Mouse (Mus musculus) midbrain, embryonic 10.5 days (tissue): ENCODE measurements at regions not wholly inside any gene's neighbourhood (a gene's known extent, or its start where the extent isn't known, plus 50 kb on each side); places are given as distances from the start of the nearest gene placed in this dataset.
"Not testable (repeated sequence)": the region's sequence is repeated elsewhere in the genome, so short reads cannot be mapped to it uniquely, and the experiment has no call there.

Experiments
- DNase-seq: peaks from one replicate; pipeline ENCODE4 v3.0.0-alpha.2; 2017; ENCODE audit warnings: low spot score
- H3K27ac ChIP-seq: fragments of 300-500 bp; sonication (generic); replicated peaks from 2 replicates; pipeline ENCODE4 v1.5.1; 2016; ENCODE audit warnings: mild to moderate bottlenecking
- H3K27me3 ChIP-seq: fragments of 300-500 bp; sonication (generic); 2 replicates; pipeline ENCODE4 v1.6.1; 2016; ENCODE audit warnings: low read depth, mild to moderate bottlenecking; ENCODE audit not compliant: poor library complexity, severe bottlenecking
- H3K36me3 ChIP-seq: fragments of 300-500 bp; sonication (generic); 2 replicates; pipeline ENCODE4 v1.6.1; 2016; ENCODE audit warnings: mild to moderate bottlenecking, moderate library complexity
- H3K4me1 ChIP-seq: fragments of 300-500 bp; sonication (generic); 2 replicates; pipeline ENCODE4 v1.6.1; 2016
- H3K4me3 ChIP-seq: fragments of 300-500 bp; sonication (generic); 2 replicates; pipeline ENCODE4 v1.5.1; 2016; ENCODE audit warnings: mild to moderate bottlenecking, moderate library complexity
- H3K9me3 ChIP-seq: fragments of 300-500 bp; sonication (generic); replicated peaks from 2 replicates; pipeline ENCODE4 v1.6.1; 2016; ENCODE audit warnings: mild to moderate bottlenecking
- WGBS: fragments of 180-500 bp; shearing (Covaris S2); methylation state at CpG from one replicate; pipeline ENCODE4 v1.1.7; 2016; 5-methylcytosine and 5-hydroxymethylcytosine counted together

DNA sequence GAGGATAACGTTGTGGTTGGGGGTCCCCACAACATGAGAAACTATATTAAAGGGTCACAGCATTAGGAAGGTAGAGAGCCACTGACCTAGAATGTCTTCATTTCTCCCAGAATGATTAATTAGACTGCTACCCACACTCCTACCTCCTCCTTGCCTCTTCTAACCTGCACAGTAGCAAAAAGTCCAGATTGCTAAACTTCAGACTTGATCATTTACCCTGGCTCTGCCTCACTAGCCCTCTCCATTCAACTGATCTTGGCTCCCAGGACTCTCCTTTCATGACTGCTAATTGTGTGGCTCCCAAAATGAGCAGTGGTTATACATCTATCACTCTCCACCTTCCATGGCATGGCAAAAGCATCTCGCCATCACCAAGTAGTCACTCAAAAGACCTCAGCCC, 88.1 kb downstream of the Hs1bp3 start:
- no peaks in the 10 kb centered on the region for H3K36me3 ChIP-seq
- no peak overlapping the region for H3K4me3 ChIP-seq
- no peak for DNase-seq
- H3K27ac ChIP-seq: peak overlapping the region; percentile 68
- no peaks in the 10 kb centered on the region for H3K27me3 ChIP-seq
- no peaks in the 10 kb centered on the region; the same call in 1 of the 2 replicates for H3K9me3 ChIP-seq
- 88% methylated on average over 2 of the region's 2 CpGs for WGBS
- H3K4me1 ChIP-seq: peaks cover 20% of the 10 kb centered on the region

DNA sequence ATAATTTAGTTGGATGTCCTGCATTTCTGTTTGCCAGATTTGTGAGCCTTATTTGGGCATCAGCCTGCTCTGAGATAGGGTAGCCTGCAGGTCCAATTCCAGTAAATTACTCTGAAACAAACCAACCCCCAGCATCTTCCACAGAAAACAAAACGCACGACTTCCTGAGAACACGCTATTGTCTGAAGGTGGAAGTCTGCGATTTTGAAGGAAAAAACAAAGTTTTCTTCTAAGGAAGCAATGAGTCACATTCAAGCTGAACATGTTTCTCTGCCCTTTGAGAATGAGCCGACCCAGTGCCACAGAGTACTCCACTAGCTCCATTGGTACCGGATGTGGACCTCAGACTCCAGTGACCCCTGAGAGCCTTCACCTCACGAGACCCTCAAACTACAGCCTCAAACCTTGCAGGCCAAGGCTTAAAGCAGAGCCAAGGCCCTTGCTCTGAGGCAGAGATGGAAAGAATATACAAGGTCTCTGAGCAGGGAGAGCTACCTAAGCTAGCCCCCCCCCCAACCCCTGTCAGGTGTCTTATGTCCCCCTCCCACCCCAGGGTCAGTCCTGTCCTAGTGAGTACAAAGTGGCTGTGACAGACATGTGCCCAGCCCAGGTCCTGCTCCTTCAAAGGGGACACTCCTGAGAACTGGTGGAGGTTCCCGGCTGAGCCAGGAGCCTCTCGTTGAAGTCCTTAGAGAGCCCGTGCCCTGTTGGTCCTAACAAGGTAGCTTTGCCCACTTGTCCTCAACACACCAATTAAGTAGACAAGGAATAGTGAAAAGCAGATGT, 87.3 kb downstream of the Hs1bp3 start:
- H3K4me1 ChIP-seq: peaks cover 20% of the 10 kb centered on the region
- no peaks in the 10 kb centered on the region for H3K27me3 ChIP-seq
- no peaks in the 10 kb centered on the region for H3K36me3 ChIP-seq
- 92% methylated on average over 10 of the region's 10 CpGs for WGBS
- H3K27ac ChIP-seq: no peak overlapping the region
- H3K4me3 ChIP-seq: no peak overlapping the region
- no peak for DNase-seq
- no peaks in the 10 kb centered on the region; the same call in 1 of the 2 replicates for H3K9me3 ChIP-seq

DNA sequence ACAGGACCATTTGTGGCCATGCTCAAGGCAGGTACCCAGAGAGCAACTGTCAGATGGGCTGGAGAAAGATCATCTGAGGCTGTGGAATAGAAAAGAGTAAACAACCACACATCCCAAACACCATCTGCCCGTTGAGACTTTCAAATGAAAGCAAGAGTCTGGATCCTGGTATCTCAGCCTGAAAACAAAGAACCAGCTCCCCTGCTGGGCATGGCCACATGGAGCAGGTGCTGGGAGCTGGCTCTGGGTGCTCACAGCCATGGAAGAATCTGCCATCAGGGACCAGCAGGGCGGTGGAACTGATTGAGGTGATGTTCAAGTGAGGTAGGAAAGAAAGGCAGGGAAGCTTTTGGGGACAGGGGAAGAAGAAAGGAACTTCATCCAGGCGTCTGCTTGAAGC, 85.6 kb downstream of the Hs1bp3 start:
- no peaks in the 10 kb centered on the region for H3K27me3 ChIP-seq
- H3K27ac ChIP-seq: peak overlapping the region; percentile 65
- peaks cover 23% of the 10 kb centered on the region for H3K4me1 ChIP-seq
- 76% methylated on average over 3 of the region's 3 CpGs for WGBS
- no peak overlapping the region for H3K4me3 ChIP-seq
- no peaks in the 10 kb centered on the region; the same call in 1 of the 2 replicates for H3K9me3 ChIP-seq
- DNase-seq: no peak
- H3K36me3 ChIP-seq: no peaks in the 10 kb centered on the region

DNA sequence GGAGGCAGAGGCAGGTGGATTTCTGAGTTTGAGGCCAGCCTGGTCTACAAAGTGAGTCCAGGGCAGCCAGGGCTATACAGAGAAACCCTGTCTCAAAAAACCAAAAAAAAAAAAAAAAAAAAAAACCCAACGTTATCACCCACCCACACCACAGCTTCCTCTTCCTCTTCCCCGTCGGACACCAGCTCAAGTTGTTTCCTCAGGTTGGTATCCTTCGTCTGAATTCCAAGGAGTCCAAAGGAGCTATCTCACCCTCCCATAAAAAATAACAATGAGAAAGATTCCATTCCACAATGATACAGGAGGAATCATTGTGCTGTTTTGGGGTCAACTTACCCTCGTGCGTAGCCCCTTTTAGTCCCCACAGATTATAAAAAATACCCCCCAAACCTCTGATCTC, 83.2 kb downstream of the Hs1bp3 start:
- not testable (repeated sequence) for H3K4me1 ChIP-seq, H3K36me3 ChIP-seq, H3K9me3 ChIP-seq, H3K27me3 ChIP-seq, H3K27ac ChIP-seq, DNase-seq, H3K4me3 ChIP-seq
- 81% methylated on average over 6 of the region's 6 CpGs for WGBS

DNA sequence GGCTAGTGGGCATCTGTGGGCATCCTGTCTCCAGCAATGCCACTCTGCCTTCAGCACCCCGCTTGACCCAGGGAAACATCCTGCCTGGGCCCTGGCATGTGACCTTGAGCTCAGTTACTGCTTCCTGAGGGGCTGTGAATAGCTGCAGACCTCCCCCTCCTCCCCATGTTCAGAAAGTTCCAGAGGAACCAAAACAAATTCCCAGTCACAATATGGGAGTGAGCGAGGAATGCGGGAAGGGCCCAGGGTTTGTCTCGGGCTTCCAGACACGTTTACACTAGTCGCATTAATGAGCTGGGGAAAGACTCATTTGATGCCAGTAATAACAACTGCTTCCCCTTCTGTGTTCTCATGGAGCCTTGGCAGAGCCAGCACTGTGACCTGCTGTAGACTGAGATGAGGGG, 81.7 kb downstream of the Hs1bp3 start:
- 75% methylated on average over 6 of the region's 6 CpGs for WGBS
- DNase-seq: no peak
- peaks cover 7% of the 10 kb centered on the region; the same call in 1 of the 2 replicates for H3K4me1 ChIP-seq
- no peaks in the 10 kb centered on the region for H3K9me3 ChIP-seq
- no peaks in the 10 kb centered on the region for H3K27me3 ChIP-seq
- H3K4me3 ChIP-seq: no peak overlapping the region
- no peaks in the 10 kb centered on the region for H3K36me3 ChIP-seq
- H3K27ac ChIP-seq: 0 out of 2 replicates have a peak overlapping the region, but pooled peaks have one; percentile 23

DNA sequence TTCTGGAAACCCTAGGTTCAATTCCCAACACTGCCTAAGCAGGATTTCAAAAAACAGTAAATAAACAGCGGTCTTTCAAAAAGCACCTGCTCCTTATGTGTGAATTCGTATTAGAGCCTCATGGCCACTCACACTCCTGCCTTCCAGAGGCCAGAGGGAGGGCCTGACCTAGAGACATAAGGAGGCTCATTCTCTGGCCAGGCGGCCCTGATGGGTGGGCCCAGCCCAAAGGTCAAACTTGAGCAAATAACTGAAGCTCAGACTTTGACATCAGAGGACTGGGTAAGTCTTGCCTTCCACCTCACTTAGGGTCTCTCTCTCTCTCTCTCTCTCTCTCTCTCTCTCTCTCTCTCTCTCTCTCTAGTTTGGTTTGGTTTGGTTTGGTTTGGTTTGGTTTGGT, 80.7 kb downstream of the Hs1bp3 start:
- H3K4me3 ChIP-seq: no peak overlapping the region
- WGBS: 77% methylated on average over 3 of the region's 3 CpGs
- H3K27me3 ChIP-seq: no peaks in the 10 kb centered on the region
- no peaks in the 10 kb centered on the region for H3K9me3 ChIP-seq
- H3K36me3 ChIP-seq: no peaks in the 10 kb centered on the region
- no peak for DNase-seq
- H3K4me1 ChIP-seq: peaks cover 7% of the 10 kb centered on the region; the same call in 1 of the 2 replicates
- H3K27ac ChIP-seq: no peak overlapping the region
